Mouse (Mus musculus) lung, postnatal 0 days (tissue): ENCODE results near the gene Harbi1. TPM values are rescaled to one million over a fixed set of nuclear protein-coding genes. Genes with fewer than 3 reads are reported as not detected.

Source experiments
- ATAC-seq: fragments of 200-750 bp; cut with Nextera tagmentation; 2 replicates; pipeline ENCODE4 v1.8.0; 2017; ENCODE audit warnings: moderate library complexity
- DNase-seq: peaks from one replicate; pipeline ENCODE4 v3.0.0-alpha.2; 2016; ENCODE audit warnings: low spot score
- H3K27ac ChIP-seq: fragments of 300-500 bp; sonication (generic); 2 replicates; pipeline ENCODE4 v1.5.1; 2014; ENCODE audit warnings: antibody characterized with exemption, mild to moderate bottlenecking, low read length, mixed read lengths
- H3K27me3 ChIP-seq: fragments of 300-500 bp; sonication (generic); replicated peaks from 2 replicates; pipeline ENCODE4 v1.6.1; 2014; ENCODE audit warnings: low read length, mixed read lengths; ENCODE audit not compliant: insufficient read depth
- H3K36me3 ChIP-seq: fragments of 300-500 bp; sonication (generic); 2 replicates; pipeline ENCODE4 v1.6.1; 2014; ENCODE audit warnings: low read length, mixed read lengths; ENCODE audit not compliant: insufficient read depth
- H3K4me1 ChIP-seq: fragments of 300-500 bp; sonication (generic); 2 replicates; pipeline ENCODE4 v1.6.1; 2014; ENCODE audit warnings: antibody characterized with exemption, low read depth, low read length, mixed read lengths; ENCODE audit not compliant: insufficient read depth
- H3K4me2 ChIP-seq: fragments of 300-500 bp; sonication (generic); replicated peaks from 2 replicates; pipeline ENCODE4 v1.6.1; 2014; ENCODE audit warnings: low read depth, mild to moderate bottlenecking, low read length, moderate library complexity, mixed read lengths
- H3K4me3 ChIP-seq: fragments of 300-500 bp; sonication (generic); 2 replicates; pipeline ENCODE4 v1.5.1; 2014; ENCODE audit warnings: low read depth, low read length
- H3K9ac ChIP-seq: fragments of 300-500 bp; sonication (generic); replicated peaks from 2 replicates; pipeline ENCODE4 v1.6.1; 2014; ENCODE audit warnings: low read depth, mild to moderate bottlenecking
- H3K9me3 ChIP-seq: fragments of 300-500 bp; sonication (generic); 2 replicates; pipeline ENCODE4 v1.6.1; 2016; ENCODE audit warnings: low read length, mixed read lengths
- CTCF ChIP-seq: IDR thresholded peaks from 2 replicates; pipeline ENCODE4 v1.5.1; 2016; ENCODE audit warnings: antibody characterized with exemption, mild to moderate bottlenecking
- EP300 ChIP-seq: IDR thresholded peaks from 2 replicates; pipeline ENCODE4 v1.6.1; 2016; ENCODE audit warnings: antibody characterized with exemption, mild to moderate bottlenecking, control low read depth
- WGBS: fragments of 180-500 bp; shearing (Covaris S2); extraction: QIAGEN DNeasy Blood & Tissue Kit; methylation state at CpG from one replicate; pipeline ENCODE4 v1.1.7; 2014; 5-methylcytosine and 5-hydroxymethylcytosine counted together
- polyA plus RNA-seq: library from polyadenylated mRNA; unstranded; fragments of >200 nt; fragmentation: Nextera tagmentation; extraction: Ambion mirVana; gene quantifications from 2 replicates; pipeline ENCODE4 v1.2.1, GENCODE M21; 2015

Gene Harbi1
- polyA plus RNA-seq, 1 experiment from 2014 or later: 12.2 TPM

DNA sequence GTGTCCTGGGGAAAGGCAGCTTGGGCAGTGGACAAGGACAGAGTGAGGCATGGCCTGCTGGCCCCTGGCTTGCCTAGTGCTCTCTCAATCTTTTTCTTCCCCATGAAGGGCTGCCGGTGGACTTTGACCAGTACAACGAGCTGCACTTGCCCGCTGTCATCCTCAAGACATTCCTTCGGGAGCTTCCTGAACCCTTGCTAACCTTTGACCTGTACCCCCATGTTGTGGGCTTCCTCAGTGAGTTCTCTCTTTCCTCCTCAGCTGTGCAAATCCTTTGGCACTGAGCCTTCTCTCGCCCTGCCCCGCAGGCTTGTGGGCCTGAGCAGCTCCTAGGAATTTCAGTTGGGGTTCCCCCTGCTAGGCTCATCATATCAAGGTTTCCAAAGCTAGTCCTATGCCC lies 40.6 kb upstream of the Harbi1 start:
- no peak overlapping the region for H3K27ac ChIP-seq
- 85% methylated on average over 6 of the region's 6 CpGs for WGBS
- DNase-seq (no peak), ATAC-seq (no peak)
- no peaks in the 10 kb centered on the region for H3K4me1 ChIP-seq
- H3K4me2 ChIP-seq: no peak overlapping the region
- no peak overlapping the region for H3K9ac ChIP-seq
- TF ChIP-seq EP300 (no peak), CTCF (no peak)
- no peaks in the 10 kb centered on the region for H3K9me3 ChIP-seq
- no peaks in the 10 kb centered on the region for H3K27me3 ChIP-seq
- no peak overlapping the region for H3K4me3 ChIP-seq
- peaks cover 39% of the 10 kb centered on the region for H3K36me3 ChIP-seq

DNA sequence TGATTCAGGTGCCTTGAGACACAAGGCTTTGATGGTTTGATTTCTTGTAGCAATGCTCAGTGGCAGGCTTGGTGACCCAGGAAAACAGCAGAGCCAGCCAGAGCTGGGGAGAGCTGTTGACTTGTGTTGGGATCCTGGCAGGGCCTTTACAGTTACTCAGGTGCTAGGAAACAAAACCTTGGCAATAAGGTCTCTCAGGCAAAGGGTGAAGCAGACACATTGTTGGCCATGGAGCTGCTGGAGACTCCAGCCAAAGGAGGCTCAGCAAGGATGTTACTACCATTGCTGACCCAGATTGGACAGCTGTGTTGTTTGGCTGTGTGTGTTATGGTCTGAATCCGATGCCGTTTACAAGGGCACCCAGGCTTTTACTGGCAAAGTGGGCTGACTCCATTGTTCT lies 37.1 kb upstream of the Harbi1 start:
- TF ChIP-seq CTCF: no peak
- TF ChIP-seq EP300: no peak
- H3K4me3 ChIP-seq: no peak overlapping the region
- H3K27me3 ChIP-seq: no peaks in the 10 kb centered on the region
- WGBS: 89% methylated on average over 2 of the region's 2 CpGs
- peaks cover 60% of the 10 kb centered on the region for H3K36me3 ChIP-seq
- no peak overlapping the region for H3K4me2 ChIP-seq
- no peaks in the 10 kb centered on the region for H3K9me3 ChIP-seq
- H3K27ac ChIP-seq: no peak overlapping the region
- ATAC-seq: no peak
- DNase-seq: no peak
- no peak overlapping the region for H3K9ac ChIP-seq
- no peaks in the 10 kb centered on the region for H3K4me1 ChIP-seq

DNA sequence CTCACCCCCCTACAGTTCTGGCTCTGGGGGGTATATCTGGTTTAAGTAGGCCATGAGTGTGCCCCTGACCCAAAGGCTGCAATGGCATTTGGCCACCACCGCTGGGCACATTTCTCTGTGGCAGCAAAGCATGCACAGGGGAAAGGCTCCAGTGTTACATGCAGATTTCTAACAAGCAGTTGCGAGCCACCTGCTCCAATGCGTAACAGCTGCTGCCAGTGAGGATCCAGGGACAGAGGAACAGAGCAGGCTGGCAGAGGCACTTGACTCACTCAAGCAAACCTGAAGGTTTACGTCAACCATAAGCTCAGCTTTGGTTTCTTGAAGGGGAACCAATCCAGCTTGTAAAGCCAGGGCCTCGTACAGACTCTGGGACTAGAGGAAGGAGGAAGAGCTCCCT lies 35.8 kb upstream of the Harbi1 start:
- Histone ChIP-seq H3K4me3 (no peak overlapping the region), H3K4me1 (no peaks in the 10 kb centered on the region), H3K27me3 (no peaks in the 10 kb centered on the region), H3K27ac (no peak overlapping the region), H3K9me3 (no peaks in the 10 kb centered on the region), H3K9ac (no peak overlapping the region), H3K36me3 (peaks cover 53% of the 10 kb centered on the region), H3K4me2 (no peak overlapping the region)
- DNase-seq (no peak), ATAC-seq (no peak)
- TF ChIP-seq EP300 (no peak), CTCF (no peak)
- 90% methylated on average over 5 of the region's 5 CpGs for WGBS

DNA sequence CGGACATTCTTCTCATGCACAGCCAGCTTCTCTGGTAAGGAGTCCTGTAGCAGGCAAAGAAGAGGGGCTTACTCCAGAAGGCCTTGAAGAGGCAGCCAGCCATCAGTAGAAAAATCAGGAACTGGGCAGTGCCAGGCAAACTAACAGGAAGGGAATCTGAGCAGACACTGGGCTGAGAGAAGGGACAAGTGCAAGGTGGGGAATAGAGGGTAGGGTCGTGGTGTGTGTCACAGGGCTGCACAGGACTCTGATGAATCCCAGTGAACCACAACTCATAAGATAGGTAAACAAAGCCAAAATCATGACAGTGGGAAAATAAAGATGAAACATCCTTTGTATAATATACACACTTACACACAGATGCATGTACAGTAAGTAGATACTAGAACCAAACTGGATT lies 34.2 kb upstream of the Harbi1 start:
- Histone ChIP-seq H3K4me2 (no peak overlapping the region), H3K4me3 (no peak overlapping the region), H3K27ac (no peak overlapping the region), H3K27me3 (no peaks in the 10 kb centered on the region), H3K9me3 (no peaks in the 10 kb centered on the region), H3K36me3 (peaks cover 53% of the 10 kb centered on the region), H3K9ac (no peak overlapping the region), H3K4me1 (no peaks in the 10 kb centered on the region)
- TF ChIP-seq EP300 (no peak), CTCF (no peak)
- DNase-seq (no peak), ATAC-seq (no peak)
- 78% methylated on average over 2 of the region's 2 CpGs for WGBS

DNA sequence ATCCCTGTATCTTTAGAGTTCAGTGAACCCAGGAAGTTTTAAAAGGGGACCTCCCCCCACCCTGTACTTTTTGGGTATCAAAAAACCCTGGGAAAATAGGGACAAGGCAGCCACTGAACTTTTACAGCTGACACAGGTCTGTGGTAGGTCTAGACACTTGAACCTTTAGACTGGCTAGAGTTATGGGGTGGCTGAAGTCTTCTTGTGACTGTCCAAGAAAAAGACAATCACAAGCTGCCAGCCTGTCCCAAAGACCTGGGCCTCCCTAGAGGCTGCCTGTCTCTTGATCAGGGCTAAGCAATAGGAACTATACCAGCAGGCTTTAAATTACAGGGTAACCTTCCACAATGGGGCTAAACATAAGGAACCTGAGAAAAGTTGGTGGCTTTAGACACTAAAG lies 33.7 kb upstream of the Harbi1 start:
- DNase-seq (no peak), ATAC-seq (no peak)
- H3K36me3 ChIP-seq: peaks cover 58% of the 10 kb centered on the region
- H3K4me1 ChIP-seq: no peaks in the 10 kb centered on the region
- no peaks in the 10 kb centered on the region for H3K27me3 ChIP-seq
- no peak overlapping the region for H3K4me2 ChIP-seq
- H3K9me3 ChIP-seq: no peaks in the 10 kb centered on the region
- no peak overlapping the region for H3K4me3 ChIP-seq
- TF ChIP-seq EP300 (no peak), CTCF (no peak)
- H3K9ac ChIP-seq: no peak overlapping the region
- no peak overlapping the region for H3K27ac ChIP-seq

DNA sequence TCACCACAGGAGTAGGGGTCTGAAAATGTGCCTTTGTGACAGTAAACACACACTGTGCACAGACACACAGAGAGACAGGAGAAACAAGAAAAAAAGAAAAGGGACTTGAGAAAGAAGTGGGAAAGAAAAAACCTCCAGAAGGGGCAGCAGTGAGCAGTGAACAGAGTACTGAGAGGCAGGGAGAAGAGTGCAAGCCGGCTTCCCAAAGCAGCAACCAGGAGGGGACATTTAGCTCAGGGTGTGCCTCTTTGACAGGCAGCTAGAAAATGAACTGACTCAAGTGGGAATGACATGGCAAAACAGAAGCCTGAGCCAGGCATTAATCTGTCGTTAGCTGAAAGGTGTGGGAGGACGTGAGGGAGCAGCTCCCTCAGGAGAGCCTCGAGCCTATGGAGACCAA lies 27.8 kb upstream of the Harbi1 start:
- H3K27ac ChIP-seq: no peak overlapping the region
- ATAC-seq (peak; percentile 74), DNase-seq (peak; percentile 88)
- TF ChIP-seq CTCF (peak; percentile 73), EP300 (no peak)
- H3K36me3 ChIP-seq: peaks cover 35% of the 10 kb centered on the region
- no peaks in the 10 kb centered on the region for H3K9me3 ChIP-seq
- H3K9ac ChIP-seq: no peak overlapping the region
- H3K27me3 ChIP-seq: no peaks in the 10 kb centered on the region
- no peak overlapping the region for H3K4me3 ChIP-seq
- no peaks in the 10 kb centered on the region for H3K4me1 ChIP-seq
- 54% methylated on average over 4 of the region's 4 CpGs for WGBS
- H3K4me2 ChIP-seq: no peak overlapping the region

DNA sequence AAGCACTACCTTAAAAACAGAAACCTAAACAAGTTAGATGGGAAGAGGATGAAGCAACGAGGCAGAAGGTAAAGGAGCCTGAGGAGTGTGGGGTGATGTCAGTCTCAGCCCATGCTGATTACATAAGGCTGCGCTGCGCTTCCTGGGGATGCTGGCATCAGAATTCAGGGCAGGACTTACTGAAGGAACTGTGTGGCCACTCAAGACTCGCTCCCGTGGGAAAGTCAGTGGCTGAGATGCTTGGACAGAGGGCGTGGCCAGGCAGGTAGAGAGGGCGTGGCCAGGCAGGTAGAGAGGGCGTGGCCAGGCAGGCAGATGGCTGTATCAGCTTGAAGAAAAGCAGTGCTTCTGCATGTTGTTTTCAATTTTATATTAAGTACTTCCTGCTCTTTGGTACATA lies 26.7 kb upstream of the Harbi1 start:
- ATAC-seq: peak; percentile 55
- H3K27ac ChIP-seq: no peak overlapping the region
- no peak overlapping the region for H3K4me3 ChIP-seq
- WGBS: 69% methylated on average over 8 of the region's 8 CpGs
- no peak overlapping the region for H3K4me2 ChIP-seq
- no peaks in the 10 kb centered on the region for H3K9me3 ChIP-seq
- H3K36me3 ChIP-seq: peaks cover 29% of the 10 kb centered on the region
- H3K27me3 ChIP-seq: no peaks in the 10 kb centered on the region
- TF ChIP-seq EP300 (no peak), CTCF (no peak)
- H3K4me1 ChIP-seq: no peaks in the 10 kb centered on the region
- no peak overlapping the region for H3K9ac ChIP-seq
- DNase-seq: peak; percentile 60
